Mouse (Mus musculus): ENCODE measurements around the gene Slc37a1. TPM values are rescaled to one million over a fixed set of nuclear protein-coding genes. Genes with fewer than 3 reads are reported as not detected.

Slc37a1 gene
- polyA plus RNA-seq, 1 experiment from 2014 or later: 8.7 TPM

DNA sequence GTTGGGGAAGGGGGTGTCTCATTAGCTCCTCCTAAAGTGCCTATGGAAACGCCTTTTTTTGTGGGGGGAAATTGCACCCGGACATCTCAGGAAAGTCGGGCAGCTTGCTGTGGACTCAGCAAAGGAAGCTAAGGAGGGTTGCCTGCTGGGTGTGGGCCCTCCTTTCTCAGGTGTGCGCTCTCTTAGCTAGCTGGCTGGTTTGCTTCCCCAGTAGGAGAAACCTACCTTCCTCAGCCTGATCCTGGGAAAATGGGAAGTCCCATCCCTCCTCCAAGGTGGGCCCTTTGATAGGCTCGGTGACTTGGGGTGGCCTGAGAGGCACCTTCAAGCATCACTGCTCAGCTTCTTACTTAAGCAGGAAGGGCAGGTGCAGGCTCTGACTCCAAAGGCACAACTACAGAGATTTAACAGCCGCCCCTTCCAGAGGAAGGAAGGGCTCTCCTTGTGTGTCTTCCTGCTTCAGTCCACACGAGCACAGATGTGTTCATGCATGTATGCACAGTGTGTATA lies 100.2 kb downstream of the Slc37a1 start:
- peaks cover 30% of the 10 kb centered on the region for H3K4me1 ChIP-seq (replicated peaks)
- no peak for ATAC-seq (replicated peaks; ENCODE audit: insufficient number of reproducible peaks, insufficient read depth, low FRiP score, low read depth)
- 26% methylated on average over 7 of the region's 7 CpGs for WGBS

DNA sequence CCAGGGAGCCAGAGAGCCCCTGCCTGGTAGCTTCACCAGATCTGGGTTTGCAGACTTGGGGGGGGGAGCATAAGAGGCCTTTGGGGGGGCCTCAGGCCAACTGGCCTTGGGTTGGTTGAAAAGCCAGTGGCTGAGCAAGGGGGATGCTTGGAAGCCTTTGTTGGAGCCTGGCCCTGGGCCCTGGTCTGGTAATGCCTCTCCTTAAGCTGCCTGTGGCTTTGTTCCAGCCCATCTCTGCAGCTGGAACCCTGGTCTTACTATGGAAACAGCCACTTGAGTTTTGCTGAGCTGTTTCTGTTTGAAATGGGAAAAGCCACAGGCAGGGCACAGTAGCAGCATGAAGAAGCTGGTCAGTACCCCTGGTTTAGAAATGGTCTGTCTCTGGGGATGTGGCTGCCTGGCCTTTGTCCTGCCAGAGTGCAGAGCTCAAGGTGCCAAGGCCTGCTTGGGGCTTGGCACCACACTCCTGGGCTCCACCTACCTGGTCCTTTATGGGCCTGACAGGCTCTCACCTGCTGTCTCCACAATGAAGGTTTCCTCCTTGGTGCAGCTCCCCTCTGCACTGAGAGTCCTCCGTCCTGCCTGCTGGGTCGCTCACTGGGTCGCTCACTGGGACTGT lies 102.9 kb downstream of the Slc37a1 start:
- H3K4me3 ChIP-seq: no peak overlapping the region
- H3K36me3 ChIP-seq: no peaks in the 10 kb centered on the region
- no peak overlapping the region for H3K4me2 ChIP-seq
- H3K4me1 ChIP-seq (replicated peaks): peaks cover 28% of the 10 kb centered on the region
- 90% methylated on average over 3 of the region's 3 CpGs for WGBS
- no peak overlapping the region for H3K9ac ChIP-seq
- no peaks in the 10 kb centered on the region for H3K9me3 ChIP-seq (replicated peaks)
- no peak for ATAC-seq (replicated peaks; ENCODE audit: insufficient number of reproducible peaks, insufficient read depth, low FRiP score, low read depth)
- peaks cover 33% of the 10 kb centered on the region for H3K27me3 ChIP-seq
- H3K27ac ChIP-seq: no peak overlapping the region

More for the DNA sequence above, 100.2 kb downstream of the Slc37a1 start:
- Histone ChIP-seq H3K27ac (no peak overlapping the region), H3K4me2 (peak overlapping the region; percentile 97), H3K9me3 (replicated peaks) (no peaks in the 10 kb centered on the region), H3K4me3 (peak overlapping the region; percentile 72), H3K36me3 (no peaks in the 10 kb centered on the region), H3K27me3 (peaks cover 36% of the 10 kb centered on the region), H3K9ac (peak overlapping the region; percentile 77)

DNA sequence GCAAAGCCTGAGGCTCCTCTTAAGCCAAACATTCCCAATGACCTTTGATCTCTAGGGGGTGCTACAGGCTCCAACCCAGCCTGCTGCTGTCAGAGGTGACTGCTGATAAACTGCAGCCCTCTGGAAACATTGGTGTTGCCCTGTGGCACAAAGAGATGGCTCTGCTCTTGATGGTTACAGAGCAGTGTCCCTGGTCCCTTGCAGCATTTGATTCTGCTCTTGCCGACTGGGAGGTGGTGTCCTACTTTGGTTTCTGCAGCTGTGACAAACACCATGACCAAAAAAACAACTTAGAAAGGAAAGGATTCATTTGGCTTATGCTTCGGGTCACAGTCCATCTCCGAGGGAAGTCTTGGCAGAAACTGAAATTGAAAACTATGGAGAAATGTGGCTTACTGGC lies 104.9 kb downstream of the Slc37a1 start:
- H3K4me1 ChIP-seq (replicated peaks): peaks cover 17% of the 10 kb centered on the region
- H3K36me3 ChIP-seq: no peaks in the 10 kb centered on the region
- no peak overlapping the region for H3K9ac ChIP-seq
- H3K9me3 ChIP-seq (replicated peaks): no peaks in the 10 kb centered on the region
- H3K27me3 ChIP-seq: peaks cover 28% of the 10 kb centered on the region
- no peak overlapping the region for H3K4me2 ChIP-seq
- ATAC-seq (replicated peaks; ENCODE audit: insufficient number of reproducible peaks, insufficient read depth, low FRiP score, low read depth): no peak
- H3K4me3 ChIP-seq: no peak overlapping the region
- H3K27ac ChIP-seq: no peak overlapping the region
- WGBS: 46% methylated on average over 3 of the region's 3 CpGs

DNA sequence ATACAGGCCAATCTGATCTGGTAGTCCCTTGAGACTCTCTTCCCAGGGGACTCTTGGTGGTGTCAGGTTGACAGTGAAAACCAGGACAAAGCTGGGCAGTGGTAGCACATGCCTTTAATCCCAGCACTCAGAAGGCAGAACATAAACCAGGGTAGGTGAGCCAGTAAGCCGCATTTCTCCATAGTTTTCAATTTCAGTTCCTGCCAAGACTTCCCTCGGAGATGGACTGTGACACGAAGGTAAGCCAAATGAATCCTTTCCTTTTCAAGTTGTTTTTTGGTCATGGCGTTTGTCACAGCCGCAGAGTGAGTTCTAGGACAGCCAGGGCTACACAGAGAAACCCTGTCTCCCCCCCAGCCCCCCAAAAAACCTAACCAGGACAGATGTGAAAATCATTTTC lies 105.4 kb downstream of the Slc37a1 start:
- Histone ChIP-seq H3K4me1 (replicated peaks) (peaks cover 11% of the 10 kb centered on the region), H3K9ac (no peak overlapping the region), H3K27me3 (peaks cover 23% of the 10 kb centered on the region), H3K27ac (no peak overlapping the region), H3K9me3 (replicated peaks) (no peaks in the 10 kb centered on the region), H3K4me2 (no peak overlapping the region), H3K36me3 (no peaks in the 10 kb centered on the region), H3K4me3 (no peak overlapping the region)
- WGBS: 83% methylated on average over 5 of the region's 5 CpGs
- ATAC-seq (replicated peaks; ENCODE audit: insufficient number of reproducible peaks, insufficient read depth, low FRiP score, low read depth): no peak

DNA sequence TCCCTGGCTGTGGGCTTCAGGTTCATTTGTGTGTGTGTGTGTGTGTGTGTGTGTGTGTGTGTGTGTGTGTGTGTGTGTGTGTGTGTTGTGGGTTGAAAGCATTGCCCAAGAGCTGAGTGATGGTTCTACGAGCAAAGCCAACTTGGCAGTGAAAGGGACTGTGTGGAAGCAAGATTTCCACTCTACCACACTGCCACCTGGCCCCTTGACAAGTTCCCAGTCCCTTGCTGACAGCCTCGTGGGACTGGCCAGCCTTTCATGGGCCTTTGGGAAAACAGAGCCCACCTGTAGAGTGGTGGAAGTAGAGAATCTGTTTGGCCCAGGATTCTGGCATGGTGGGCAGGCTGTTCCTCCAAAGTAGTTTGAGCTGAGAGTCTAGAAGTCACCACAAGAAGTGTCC lies 107.2 kb downstream of the Slc37a1 start:
- ATAC-seq (replicated peaks; ENCODE audit: insufficient number of reproducible peaks, insufficient read depth, low FRiP score, low read depth): no peak
- 55% methylated on average over 2 of the region's 2 CpGs for WGBS
- no peak overlapping the region for H3K27ac ChIP-seq
- H3K36me3 ChIP-seq: no peaks in the 10 kb centered on the region
- H3K9me3 ChIP-seq (replicated peaks): no peaks in the 10 kb centered on the region
- peaks cover 7% of the 10 kb centered on the region; the same call in 1 of the 2 replicates for H3K27me3 ChIP-seq
- no peak overlapping the region for H3K9ac ChIP-seq
- H3K4me3 ChIP-seq: no peak overlapping the region
- H3K4me2 ChIP-seq: no peak overlapping the region
- H3K4me1 ChIP-seq (replicated peaks): peaks cover 11% of the 10 kb centered on the region

DNA sequence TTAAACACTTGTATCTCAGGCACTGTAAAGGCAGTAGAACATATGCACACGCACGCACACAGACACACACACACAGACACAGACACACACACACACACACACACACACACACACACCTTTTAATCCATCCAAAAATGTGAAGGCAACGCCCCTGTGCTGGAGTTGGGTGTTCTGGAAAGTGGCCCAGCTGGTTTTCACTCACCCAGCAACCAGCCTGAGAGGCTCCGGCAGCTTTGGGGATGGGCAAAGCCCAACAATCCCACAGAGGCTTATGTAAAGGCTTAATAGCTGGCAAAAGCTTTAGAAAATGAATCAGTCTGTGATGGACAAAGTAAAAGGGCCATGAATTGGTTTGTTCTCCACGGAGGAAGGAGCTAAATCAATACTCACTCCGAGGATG lies 113.7 kb downstream of the Slc37a1 start:
- Histone ChIP-seq H3K9me3 (replicated peaks) (no peaks in the 10 kb centered on the region), H3K36me3 (no peaks in the 10 kb centered on the region), H3K4me3 (no peak overlapping the region), H3K4me2 (no peak overlapping the region), H3K27me3 (no peaks in the 10 kb centered on the region), H3K4me1 (replicated peaks) (peaks cover 7% of the 10 kb centered on the region; the same call in 1 of the 2 replicates), H3K27ac (no peak overlapping the region), H3K9ac (no peak overlapping the region)
- ATAC-seq (replicated peaks; ENCODE audit: insufficient number of reproducible peaks, insufficient read depth, low FRiP score, low read depth): no peak
- WGBS: 81% methylated on average over 6 of the region's 6 CpGs

Other genes with a start within 250 kb of the Slc37a1 start
- gene Abcg1, start 229.1 kb upstream of the Slc37a1 start, polyA plus RNA-seq (2015; fragmentation: Nextera tagmentation; extraction: Ambion mirVana): 10.4 and 12.1 TPM in 2 replicates
- 0.43 TPM in 1 of 2 replicates, not detected in the other for gene Tff3, start 157.1 kb upstream of the Slc37a1 start, polyA plus RNA-seq (2015; fragmentation: Nextera tagmentation; extraction: Ambion mirVana)
- gene Tff2, start 142.5 kb upstream of the Slc37a1 start, polyA plus RNA-seq (2015; fragmentation: Nextera tagmentation; extraction: Ambion mirVana): not detected in 2 replicates
- gene Tff1, start 121.5 kb upstream of the Slc37a1 start, polyA plus RNA-seq (2015; fragmentation: Nextera tagmentation; extraction: Ambion mirVana): not detected in 2 replicates
- gene Tmprss3, start 87.8 kb upstream of the Slc37a1 start, polyA plus RNA-seq (2015; fragmentation: Nextera tagmentation; extraction: Ambion mirVana): 0.06 TPM in 1 of 2 replicates, not detected in the other
- gene Ubash3a, start 78.9 kb upstream of the Slc37a1 start, polyA plus RNA-seq (2015; fragmentation: Nextera tagmentation; extraction: Ambion mirVana): 0.37 and 4.0 TPM in 2 replicates
- 2.2 and 2.3 TPM in 2 replicates for gene Rsph1, start 9.4 kb upstream of the Slc37a1 start, polyA plus RNA-seq (2015; fragmentation: Nextera tagmentation; extraction: Ambion mirVana)
- 7.4 and 9.3 TPM in 2 replicates for gene Pde9a, start 99.4 kb downstream of the Slc37a1 start, polyA plus RNA-seq (2015; fragmentation: Nextera tagmentation; extraction: Ambion mirVana)
- gene Wdr4, start 233.2 kb downstream of the Slc37a1 start, polyA plus RNA-seq (2015; fragmentation: Nextera tagmentation; extraction: Ambion mirVana): 16.7 and 26.0 TPM in 2 replicates
- 512 and 629 TPM in 2 replicates for gene Ndufv3, start 233.3 kb downstream of the Slc37a1 start, polyA plus RNA-seq (2015; fragmentation: Nextera tagmentation; extraction: Ambion mirVana)